Mouse (Mus musculus) intestine, embryonic 16.5 days (tissue): Measurements from ENCODE around the gene Slc4a8. TPM values are rescaled to one million over a fixed set of nuclear protein-coding genes. Genes with fewer than 3 reads are reported as not detected.
"Not testable (repeated sequence)": the region's sequence is repeated elsewhere in the genome, so short reads cannot be mapped to it uniquely, and the experiment has no call there.

Source experiments
- ATAC-seq: fragments of 200-750 bp; cut with Nextera tagmentation; 2 replicates; pipeline ENCODE4 v1.8.0; 2017; ENCODE audit warnings: moderate TSS enrichment, moderate library complexity
- H3K27ac ChIP-seq: fragments of 300-500 bp; sonication (generic); 2 replicates; pipeline ENCODE4 v1.5.1; 2014; ENCODE audit warnings: mild to moderate bottlenecking, low read length
- H3K27me3 ChIP-seq: fragments of 300-500 bp; sonication (generic); replicated peaks from 2 replicates; pipeline ENCODE4 v1.6.1; 2014; ENCODE audit warnings: low read length, control low read depth, mixed read lengths; ENCODE audit not compliant: control insufficient read depth, insufficient read depth
- H3K36me3 ChIP-seq: fragments of 300-500 bp; sonication (generic); 2 replicates; pipeline ENCODE4 v1.6.1; 2014; ENCODE audit warnings: low read length, control low read depth; ENCODE audit not compliant: control insufficient read depth, insufficient read depth
- H3K4me1 ChIP-seq: fragments of 300-500 bp; sonication (generic); 2 replicates; pipeline ENCODE4 v1.6.1; 2014; ENCODE audit warnings: low read length, control low read depth, mixed read lengths; ENCODE audit not compliant: control insufficient read depth, insufficient read depth
- H3K4me2 ChIP-seq: fragments of 300-500 bp; sonication (generic); 2 replicates; pipeline ENCODE4 v1.6.1; 2014; ENCODE audit warnings: low read depth, low read length, control low read depth
- H3K4me3 ChIP-seq: fragments of 300-500 bp; sonication (generic); 2 replicates; pipeline ENCODE4 v1.5.1; 2014; ENCODE audit warnings: mild to moderate bottlenecking, low read length
- H3K9ac ChIP-seq: fragments of 300-500 bp; sonication (generic); 2 replicates; pipeline ENCODE4 v1.6.1; 2014; ENCODE audit warnings: low read depth, low read length
- H3K9me3 ChIP-seq: fragments of 300-500 bp; sonication (generic); 2 replicates; pipeline ENCODE4 v1.6.1; 2016; ENCODE audit warnings: low read length, control low read depth; ENCODE audit not compliant: control insufficient read depth
- WGBS: fragments of 180-500 bp; shearing (Covaris S2); extraction: QIAGEN DNeasy Blood & Tissue Kit; methylation state at CpG from one replicate; pipeline ENCODE4 v1.1.7; 2014; 5-methylcytosine and 5-hydroxymethylcytosine counted together
- polyA plus RNA-seq: library from polyadenylated mRNA; unstranded; fragments of >200 nt; fragmentation: Nextera tagmentation; extraction: Ambion mirVana; gene quantifications from 2 replicates; pipeline ENCODE4 v1.2.1, GENCODE M21; 2015

Slc4a8 gene
- polyA plus RNA-seq, 1 experiment from 2014 or later, result 3.2 TPM

GRCm38 (mm10) chr15:100762649-100763048 is 1.1 kb downstream of the Slc4a8 start:
- Histone ChIP-seq H3K4me2 (peak overlapping the region; percentile 97; the same call in 1 of the 2 replicates), H3K27me3 (peaks cover 9% of the 10 kb centered on the region; the same call in 1 of the 2 replicates), H3K9ac (no peak overlapping the region), H3K9me3 (no peaks in the 10 kb centered on the region), H3K4me3 (no peak overlapping the region), H3K4me1 (peaks cover 15% of the 10 kb centered on the region), H3K27ac (no peak overlapping the region), H3K36me3 (no peaks in the 10 kb centered on the region)
- 49% methylated on average over 8 of the region's 8 CpGs for whole genome bisulfite sequencing
- ATAC-seq, result no peak

GRCm38 (mm10) chr15:100764163-100764951 is 2.8 kb downstream of the Slc4a8 start:
- WGBS, result 77% methylated on average over 16 of the region's 16 CpGs
- H3K9ac ChIP-seq, result no peak overlapping the region

GRCm38 (mm10) chr15:100766826-100767225 is 5.3 kb downstream of the Slc4a8 start:
- ATAC-seq, result no peak
- Histone ChIP-seq H3K4me2 (no peak overlapping the region), H3K9me3 (no peaks in the 10 kb centered on the region), H3K4me1 (peaks cover 6% of the 10 kb centered on the region), H3K27ac (no peak overlapping the region), H3K9ac (no peak overlapping the region), H3K27me3 (peaks cover 9% of the 10 kb centered on the region; the same call in 1 of the 2 replicates), H3K36me3 (no peaks in the 10 kb centered on the region), H3K4me3 (no peak overlapping the region)
- 77% methylated on average over 9 of the region's 9 CpGs for WGBS

More at GRCm38 (mm10) chr15:100764163-100764951, 2.8 kb downstream of the Slc4a8 start:
- Histone ChIP-seq H3K4me2 (no peak overlapping the region), H3K27me3 (peaks cover 9% of the 10 kb centered on the region; the same call in 1 of the 2 replicates), H3K36me3 (no peaks in the 10 kb centered on the region), H3K4me3 (no peak overlapping the region), H3K27ac (no peak overlapping the region), H3K4me1 (peaks cover 15% of the 10 kb centered on the region), H3K9me3 (no peaks in the 10 kb centered on the region)
- ATAC-seq, result no peak

GRCm38 (mm10) chr15:100767851-100768250 is 6.3 kb downstream of the Slc4a8 start:
- 86% methylated on average over 13 of the region's 13 CpGs for WGBS
- Histone ChIP-seq H3K4me1 (no peaks in the 10 kb centered on the region), H3K27me3 (peaks cover 9% of the 10 kb centered on the region; the same call in 1 of the 2 replicates), H3K36me3 (no peaks in the 10 kb centered on the region), H3K9ac (no peak overlapping the region), H3K4me3 (no peak overlapping the region), H3K4me2 (no peak overlapping the region), H3K9me3 (no peaks in the 10 kb centered on the region), H3K27ac (no peak overlapping the region)
- no peak for ATAC-seq

- not testable (repeated sequence) for ATAC-seq, H3K27me3 ChIP-seq, H3K4me1 ChIP-seq, H3K9ac ChIP-seq, H3K9me3 ChIP-seq, H3K4me2 ChIP-seq, H3K27ac ChIP-seq, H3K36me3 ChIP-seq, H3K4me3 ChIP-seq
- WGBS, result 80% methylated on average over 4 of the region's 4 CpGs
Observed at GRCm38 (mm10) chr15:100769023-100769422, 7.5 kb downstream of the Slc4a8 start.

GRCm38 (mm10) chr15:100770338-100770737 is 8.8 kb downstream of the Slc4a8 start:
- no peak overlapping the region for H3K27ac ChIP-seq
- H3K36me3 ChIP-seq, result no peaks in the 10 kb centered on the region
- no peaks in the 10 kb centered on the region; the same call in 1 of the 2 replicates for H3K4me1 ChIP-seq
- H3K4me3 ChIP-seq, result no peak overlapping the region
- H3K27me3 ChIP-seq, result 0 out of 2 replicates have a peak, but pooled peaks cover 4% of the 10 kb centered on the region
- H3K9me3 ChIP-seq, result no peaks in the 10 kb centered on the region
- WGBS, result 96% methylated on average over 5 of the region's 5 CpGs
- ATAC-seq, result no peak
- no peak overlapping the region for H3K4me2 ChIP-seq
- no peak overlapping the region for H3K9ac ChIP-seq

- 86% methylated on average over 4 of the region's 4 CpGs for WGBS
- Histone ChIP-seq H3K36me3 (no peaks in the 10 kb centered on the region), H3K27me3 (no peaks in the 10 kb centered on the region), H3K9ac (no peak overlapping the region), H3K4me3 (no peak overlapping the region), H3K9me3 (no peaks in the 10 kb centered on the region), H3K4me2 (no peak overlapping the region), H3K4me1 (peaks cover 12% of the 10 kb centered on the region), H3K27ac (no peak overlapping the region)
- ATAC-seq, result no peak
Observed at GRCm38 (mm10) chr15:100772685-100773084, 11.1 kb downstream of the Slc4a8 start.

- H3K4me1 ChIP-seq, result peaks cover 12% of the 10 kb centered on the region
- not testable (repeated sequence) for H3K27me3 ChIP-seq, H3K27ac ChIP-seq, H3K9me3 ChIP-seq, H3K9ac ChIP-seq, H3K4me2 ChIP-seq, ATAC-seq, H3K4me3 ChIP-seq, H3K36me3 ChIP-seq
- 96% methylated on average over 6 of the region's 6 CpGs for WGBS
Observed at GRCm38 (mm10) chr15:100773859-100774258, 12.3 kb downstream of the Slc4a8 start.

- H3K4me3 ChIP-seq, result no peak overlapping the region
- no peak for ATAC-seq
- H3K27me3 ChIP-seq, result no peaks in the 10 kb centered on the region
- H3K4me2 ChIP-seq, result no peak overlapping the region
- H3K9ac ChIP-seq, result no peak overlapping the region
- no peaks in the 10 kb centered on the region for H3K9me3 ChIP-seq
- 52% methylated on average over 19 of the region's 19 CpGs for WGBS
- H3K27ac ChIP-seq, result peak overlapping the region; percentile 55
- H3K36me3 ChIP-seq, result no peaks in the 10 kb centered on the region
- H3K4me1 ChIP-seq, result peaks cover 17% of the 10 kb centered on the region
Observed at GRCm38 (mm10) chr15:100775189-100776166, 13.9 kb downstream of the Slc4a8 start.
